Comparison of ENCODE assay signal across 8 mouse cellular contexts in the genomic region with DNA sequence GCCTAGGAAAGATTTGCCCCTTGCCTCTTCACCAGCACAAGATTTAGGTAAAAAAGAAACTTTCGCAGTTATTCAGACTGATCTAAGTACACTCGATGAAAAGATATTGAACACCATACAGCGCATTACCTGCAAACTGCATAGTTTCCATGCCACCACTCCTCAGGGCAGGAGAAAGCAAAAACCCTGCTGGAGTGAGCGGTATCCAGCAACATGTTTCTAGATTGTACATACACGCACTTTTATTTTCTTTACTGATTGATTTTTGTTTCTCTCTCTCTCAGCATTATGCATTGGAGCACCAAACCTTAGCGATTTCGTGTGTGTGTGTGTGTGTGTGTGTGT. TPM values are rescaled to one million over a fixed set of nuclear protein-coding genes. Genes with fewer than 3 reads are reported as not detected.
A peak's percentile ranks its signal among the peaks of the same experiment; 100 is the strongest.
DNase-seq lines count a peak whose midpoint lies in the region; ATAC-seq and TF ChIP-seq lines count a peak whose summit lies in the region.

No protein-coding gene starts in this region.

- no peak for TF ChIP-seq EP300 in liver, embryonic 14.5 days (IDR thresholded peaks at IDR 0.05; ENCODE audit: low read depth)

- ATAC-seq in frontal cortex, adult (ENCODE audit: low TSS enrichment), result peak; percentile 53
- ATAC-seq in CD4-positive, CD25-positive, alpha-beta regulatory T cell, adult 4 months, result peak; percentile 46
- ATAC-seq in forebrain, embryonic 15.5 days (replicated peaks), result peak; percentile 72
- ATAC-seq in liver, embryonic 14.5 days (ENCODE audit: insufficient read depth), result peak; percentile 40

- peak overlapping the region; percentile 90 for H3K4me2 ChIP-seq in forebrain, embryonic 15.5 days (replicated peaks)
- peak overlapping the region; percentile 94 for H3K4me2 ChIP-seq in liver, embryonic 14.5 days (ENCODE audit: low read depth)

- no peaks in the 10 kb centered on the region for H3K36me3 ChIP-seq in forebrain, embryonic 15.5 days
- H3K36me3 ChIP-seq in liver, embryonic 14.5 days (replicated peaks; ENCODE audit: control insufficient read depth, insufficient read depth, low read depth), result no peaks in the 10 kb centered on the region

- 56% methylated on average over 7 of the region's 7 CpGs for WGBS in forebrain, embryonic 15.5 days
- WGBS in liver, embryonic 14.5 days (ENCODE audit: insufficient replicate concordance), result 46% methylated on average over 7 of the region's 7 CpGs

- peaks cover 28% of the 10 kb centered on the region for H3K4me1 ChIP-seq in forebrain, embryonic 15.5 days
- peaks cover 8 to 18% of the 10 kb centered on the region in 2 experiments for H3K4me1 ChIP-seq in liver, embryonic 14.5 days (replicated peaks; ENCODE audit: control insufficient read depth in 2 of 2, insufficient read depth in 2 of 2, low read length in 1 of 2)

- no peak overlapping the region for H3K27ac ChIP-seq in forebrain, embryonic 15.5 days (replicated peaks)
- H3K27ac ChIP-seq in liver, embryonic 14.5 days, result no peak overlapping the region

- peak overlapping the region; percentile 94 for H3K4me3 ChIP-seq in forebrain, embryonic 15.5 days
- peak overlapping the region in 1 of 2 experiments; percentile 99; a peak in 2 of 4 replicates for H3K4me3 ChIP-seq in liver, embryonic 14.5 days (ENCODE audit: insufficient read depth in 1 of 2, low read depth in 2 of 2, low read length in 2 of 2)

- no peak for DNase-seq in frontal cortex, postnatal 36 days (ENCODE audit: low spot score in 2 of 2)
- no peak for DNase-seq in liver, embryonic 14.5 days (ENCODE audit: low read depth in 3 of 3, low spot score in 3 of 3)
- no peak for DNase-seq in thymus, postnatal 36 days
- no peak for DNase-seq in layer of hippocampus, postnatal 25 days (ENCODE audit: extremely low spot score in 1 of 2, low spot score in 1 of 2)
- DNase-seq in thymus, postnatal 25 days, result no peak

- H3K9me3 ChIP-seq in forebrain, embryonic 15.5 days, result no peaks in the 10 kb centered on the region
- H3K9me3 ChIP-seq in liver, embryonic 14.5 days (ENCODE audit: control insufficient read depth, low read length), result no peaks in the 10 kb centered on the region

- TF ChIP-seq CTCF in liver, embryonic 14.5 days (IDR thresholded peaks at IDR 0.05; ENCODE audit: low read depth), result no peak

- H3K9ac ChIP-seq in forebrain, embryonic 15.5 days (replicated peaks), result 0 out of 2 replicates have a peak overlapping the region, but pooled peaks have one; percentile 13
- H3K9ac ChIP-seq in liver, embryonic 14.5 days (replicated peaks), result no peak overlapping the region

- no peaks in the 10 kb centered on the region; the same call in 1 of the 2 replicates for H3K27me3 ChIP-seq in forebrain, embryonic 15.5 days
- no peaks in the 10 kb centered on the region for H3K27me3 ChIP-seq in liver, embryonic 14.5 days (ENCODE audit: control insufficient read depth, insufficient read depth, low read length)

RNA-seq across cellular contexts. Expression of a gene that starts 0.3 kb away (rescaled TPM):
- polyA plus RNA-seq in CD4-positive, CD25-positive, alpha-beta regulatory T cell, adult 4 months (2017; shearing (Covaris generic)), result 1 to 10 TPM; 5.9 to 8.2 TPM
- 44.8 and 45.1 TPM in 2 replicates for polyA plus RNA-seq in forebrain, embryonic 15.5 days (2015; fragmentation: Nextera tagmentation; extraction: Ambion mirVana)
- 15.8 and 17.2 TPM in 2 replicates for polyA plus RNA-seq in liver, embryonic 14.5 days (2012; rRNA removed)
- polyA plus RNA-seq in liver, embryonic 14.5 days (2014; fragmentation: Nextera tagmentation; extraction: Ambion mirVana), result 8.9 and 10.2 TPM in 2 replicates
- total RNA-seq in layer of hippocampus, postnatal 25 days (2021), result 10 to 100 TPM; 90.2 to 99.9 TPM
